Mouse (Mus musculus) cortical plate, adult 2 months (tissue): Measurements from ENCODE around the gene Creb3l1.

Experiments
- CTCF ChIP-seq: fragments of 200-500 bp; IDR thresholded peaks from 2 replicates; pipeline ENCODE4 v1.5.1; 2011; ENCODE audit warnings: mild to moderate bottlenecking, control low read depth, low read length; ENCODE audit not compliant: insufficient read depth; ENCODE audit errors: extremely low read depth
- POLR2A ChIP-seq: fragments of 200-500 bp; IDR thresholded peaks from 2 replicates; pipeline ENCODE4 v1.6.1; 2011; ENCODE audit warnings: mild to moderate bottlenecking, low read length, control low read depth; ENCODE audit not compliant: insufficient read depth; ENCODE audit errors: extremely low read depth

- TF ChIP-seq CTCF (no peak), POLR2A (no peak)
Measured at GRCm38 (mm10) chr2:92027811-92028590, 3.7 kb upstream of the Creb3l1 start.
